Mouse (Mus musculus) cerebral cortex, adult 2 months (tissue): ENCODE measurements around the gene Ntm.

ENCODE experiments used
- WGBS: fragments of 180-500 bp; shearing (Covaris S2); methylation state at CpG from one replicate; pipeline ENCODE4 v1.1.7; 2018; 5-methylcytosine and 5-hydroxymethylcytosine counted together

Gene Ntm

DNA sequence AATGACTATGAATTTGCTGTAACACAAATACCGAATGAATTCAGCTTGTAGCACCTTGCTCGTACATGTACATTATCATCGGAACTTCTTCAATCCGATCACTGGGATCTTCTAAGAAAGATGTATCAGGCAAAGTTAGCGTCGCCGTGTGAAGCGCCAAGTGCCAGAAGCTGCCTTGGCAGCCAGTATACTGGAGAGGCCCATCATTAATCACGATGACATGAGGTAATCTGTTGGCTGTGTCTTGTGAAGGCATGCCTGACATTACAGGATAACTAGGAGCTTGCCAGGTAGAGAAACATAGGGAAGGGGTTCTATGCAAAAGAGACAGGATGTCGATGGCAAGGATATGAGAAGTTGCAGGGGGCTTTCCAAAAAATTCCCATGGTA is 376.6 kb downstream of the Ntm start:
- 70% methylated on average over 10 of the region's 10 CpGs for WGBS

DNA sequence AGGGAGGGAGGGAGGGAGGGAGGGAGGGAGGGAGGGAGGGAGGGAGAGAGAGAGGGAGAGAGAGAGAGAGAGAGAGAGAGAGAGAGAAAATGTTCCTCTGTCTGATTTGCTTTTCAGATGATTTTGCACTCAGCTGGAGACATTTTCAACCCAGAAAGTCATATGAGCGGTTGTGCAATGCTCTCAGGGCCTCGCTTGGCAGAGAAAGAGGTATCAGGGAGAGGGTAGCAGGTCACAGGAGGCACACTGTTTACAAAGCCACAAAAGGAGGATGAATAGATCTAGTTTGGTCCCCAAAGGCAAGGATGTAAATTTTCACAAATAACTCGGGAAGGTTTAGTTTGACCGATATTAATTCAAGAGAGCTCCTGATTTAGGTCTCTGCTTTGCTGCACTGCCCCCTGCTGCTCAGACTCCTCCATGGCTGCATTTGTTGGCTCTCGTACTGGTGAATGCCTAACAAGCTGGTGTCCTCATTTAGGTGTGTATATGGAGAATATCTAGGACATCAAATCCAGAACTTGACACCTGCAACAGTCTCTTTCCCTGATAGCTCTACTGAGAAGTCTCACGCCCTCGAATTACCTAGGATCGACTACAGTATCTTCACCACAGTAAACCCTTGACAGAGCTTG is 377.1 kb downstream of the Ntm start:
- WGBS, result 47% methylated on average over 8 of the region's 8 CpGs

DNA sequence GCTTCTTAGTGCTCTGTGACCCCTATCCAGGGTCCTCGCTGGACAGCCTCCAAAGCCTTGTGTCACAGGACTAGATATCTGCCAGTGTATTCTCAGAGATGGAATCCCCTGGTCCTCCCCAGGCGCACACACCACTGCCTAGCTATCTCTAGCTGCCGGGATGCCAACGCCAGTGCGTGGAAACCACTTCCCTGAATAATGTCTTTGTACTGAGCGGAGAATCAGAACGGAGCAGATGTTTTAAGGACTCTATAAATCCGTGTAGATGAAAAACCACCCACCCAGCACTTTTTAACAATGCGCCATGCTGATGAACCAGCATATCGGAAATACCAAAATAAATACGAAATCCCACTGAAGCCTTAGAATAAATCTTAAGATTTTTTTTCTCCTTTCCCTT is 384.7 kb downstream of the Ntm start:
- WGBS, result 54% methylated on average over 11 of the region's 11 CpGs

- 48% methylated on average over 4 of the region's 4 CpGs for WGBS
These were observed 386.8 kb downstream of the Ntm start for GRCm38 (mm10) chr9:29576051-29576533.

DNA sequence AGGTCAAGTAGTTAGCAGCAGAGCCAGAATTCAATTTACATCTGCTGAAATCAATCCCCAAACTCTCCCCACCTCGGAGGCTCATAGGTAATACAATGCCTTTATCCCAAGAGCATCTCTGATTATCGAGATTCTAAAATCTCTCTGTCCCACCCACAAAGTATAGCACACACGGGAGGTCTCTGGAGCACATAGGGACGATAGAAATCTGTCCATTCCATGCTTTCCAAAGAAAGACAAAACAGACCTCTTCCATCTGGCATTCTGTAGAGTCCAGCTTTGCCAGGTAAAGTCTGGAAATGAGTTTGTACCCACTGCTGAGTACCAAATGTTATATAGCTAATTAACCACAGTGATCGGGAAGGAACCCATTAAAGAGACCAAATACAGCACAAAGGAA is 388.4 kb downstream of the Ntm start:
- whole genome bisulfite sequencing, result 80% methylated on average over 5 of the region's 5 CpGs

DNA sequence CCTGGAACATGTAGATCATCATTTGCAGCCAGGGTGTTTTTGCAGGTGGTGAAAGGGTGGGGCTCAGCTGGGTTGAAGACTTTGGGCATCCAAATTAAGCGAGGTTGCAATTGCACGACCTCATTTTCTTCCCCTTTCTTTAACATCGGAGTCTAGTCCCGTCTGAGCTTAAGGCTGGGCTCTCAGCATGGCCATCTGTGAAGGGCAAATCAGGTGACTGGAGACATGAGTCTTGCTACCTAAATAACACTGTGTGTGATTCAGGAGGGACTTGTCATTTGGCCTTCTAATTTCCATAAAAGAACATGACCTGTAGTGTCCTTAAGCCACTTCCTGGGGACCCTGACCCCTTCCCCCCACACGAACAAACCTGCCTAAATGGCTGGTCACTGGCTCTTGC is 394.4 kb downstream of the Ntm start:
- WGBS, result 49% methylated on average over 5 of the region's 5 CpGs

DNA sequence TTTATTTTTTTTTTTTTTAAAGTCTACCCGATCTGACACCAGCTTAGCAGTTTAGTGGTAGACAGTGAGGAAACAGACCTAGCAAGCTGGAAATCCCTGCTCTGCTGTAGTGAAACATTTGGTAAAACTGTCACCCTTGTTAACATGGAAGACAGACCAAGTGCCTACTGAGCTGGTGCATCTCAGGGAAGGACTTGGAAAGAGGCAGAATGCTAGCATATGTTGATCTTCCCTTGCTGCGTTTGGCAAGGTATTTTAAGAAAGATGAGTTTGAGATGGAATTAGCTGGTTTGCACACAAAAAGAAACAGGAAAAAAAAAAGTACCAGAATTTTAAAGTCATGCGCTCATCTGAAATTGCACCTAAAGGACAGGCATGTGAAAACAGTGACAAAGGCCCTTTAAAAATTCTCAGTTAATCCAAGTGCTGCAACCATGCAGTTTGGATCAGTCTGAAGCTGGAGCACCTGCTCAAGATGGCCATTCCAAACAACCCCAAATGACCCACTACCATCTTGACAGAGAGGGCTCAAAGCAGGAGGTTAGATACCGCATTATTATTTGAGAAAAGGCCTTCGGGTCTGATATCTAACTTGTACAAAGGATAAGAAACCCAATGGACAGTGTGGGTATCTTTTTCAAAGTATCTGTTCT is 400.4 kb downstream of the Ntm start:
- 65% methylated on average over 5 of the region's 5 CpGs for WGBS

DNA sequence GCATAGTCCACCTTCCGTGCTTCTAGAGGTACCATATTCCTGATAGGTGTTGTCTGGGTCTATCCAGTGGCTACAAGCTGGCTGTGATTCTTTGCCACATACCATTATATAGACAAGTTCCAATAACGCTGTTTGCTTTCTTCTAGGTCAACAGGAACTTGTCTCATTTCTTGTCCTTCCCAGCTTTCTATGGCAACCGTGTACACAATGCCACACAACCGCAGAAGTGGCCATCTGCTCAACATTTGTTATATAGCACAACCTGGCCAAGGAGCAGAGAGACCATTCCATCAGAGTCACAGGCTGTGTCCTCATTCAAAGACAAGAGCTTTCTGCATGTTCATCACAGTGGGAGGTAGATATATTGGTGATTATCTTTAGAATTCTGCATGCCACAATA is 404.0 kb downstream of the Ntm start:
- WGBS, result 70% methylated on average over 4 of the region's 4 CpGs

DNA sequence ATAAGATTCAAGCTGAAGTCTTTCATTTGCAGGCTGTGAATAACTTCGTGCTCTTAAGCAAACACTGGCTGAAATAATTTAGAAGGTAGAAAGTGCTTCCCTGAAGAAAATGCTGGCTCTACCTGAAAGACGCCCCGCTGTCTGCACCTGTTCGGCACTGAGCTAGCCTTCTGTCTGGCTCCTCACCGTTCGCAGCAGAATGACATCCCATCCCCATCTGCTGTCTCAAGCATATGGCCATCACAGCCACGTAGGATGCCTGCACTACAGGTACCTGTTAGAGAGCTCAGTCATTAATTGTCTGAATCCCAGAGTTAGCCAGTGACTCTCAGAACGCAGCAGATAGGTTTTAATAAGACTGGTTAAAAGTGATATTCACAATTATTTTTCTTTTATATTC is 412.4 kb downstream of the Ntm start:
- 68% methylated on average over 8 of the region's 8 CpGs for WGBS

DNA sequence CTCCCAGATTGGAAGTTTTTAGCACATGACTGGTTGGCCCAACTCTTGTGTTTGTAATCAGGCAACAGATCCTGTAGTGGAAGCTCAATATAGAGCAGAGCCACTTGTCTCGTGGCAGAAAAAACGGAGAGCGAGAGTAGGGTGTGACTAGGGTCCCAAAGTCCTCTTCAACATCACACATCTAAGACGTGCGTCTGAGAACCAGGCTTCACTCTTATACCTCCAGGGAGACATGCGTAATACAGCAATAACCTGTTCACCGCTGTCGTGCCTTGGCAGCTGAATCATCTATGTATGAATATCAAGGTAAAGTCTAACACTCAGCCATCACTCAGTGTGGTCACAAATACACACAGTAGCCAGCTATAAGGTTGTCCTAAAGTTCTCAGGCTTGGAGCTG is 412.8 kb downstream of the Ntm start:
- WGBS, result 79% methylated on average over 8 of the region's 8 CpGs

- 91% methylated on average over 2 of the region's 2 CpGs for WGBS
These were observed 426.5 kb downstream of the Ntm start for GRCm38 (mm10) chr9:29536415-29536814.

GRCm38 (mm10) chr9:29534773-29535172 is 428.2 kb downstream of the Ntm start:
- WGBS, result 61% methylated on average over 6 of the region's 6 CpGs

GRCm38 (mm10) chr9:29534304-29534703 is 428.6 kb downstream of the Ntm start:
- 60% methylated on average over 7 of the region's 7 CpGs for WGBS

DNA sequence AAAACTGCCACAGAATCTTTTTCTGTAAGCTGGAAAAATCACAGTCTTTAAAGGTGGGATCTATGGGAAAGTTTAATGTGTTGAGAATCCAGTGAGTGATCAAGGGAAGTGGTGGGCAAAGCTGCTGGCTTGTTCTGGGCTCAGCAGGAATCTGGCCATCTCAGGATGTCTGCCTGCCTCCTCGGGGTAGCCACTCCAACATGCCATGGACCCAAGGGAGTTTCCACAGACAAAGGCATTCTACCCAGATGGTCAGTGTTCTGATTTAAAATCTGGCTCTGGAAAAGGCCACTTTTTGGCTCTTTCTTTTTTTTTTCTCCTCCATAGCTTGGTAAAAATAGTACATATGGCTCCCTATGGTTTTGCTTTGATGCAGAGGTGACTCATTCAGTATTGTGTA is 429.4 kb downstream of the Ntm start:
- WGBS, result 17% methylated on average over 1 of the region's 1 CpGs

GRCm38 (mm10) chr9:29531147-29531917 is 431.6 kb downstream of the Ntm start:
- 59% methylated on average over 6 of the region's 6 CpGs for WGBS

GRCm38 (mm10) chr9:29524109-29524508 is 438.8 kb downstream of the Ntm start:
- 63% methylated on average over 1 of the region's 1 CpGs for WGBS

- WGBS, result 77% methylated on average over 3 of the region's 3 CpGs
These were observed 439.7 kb downstream of the Ntm start for GRCm38 (mm10) chr9:29523221-29523620.

DNA sequence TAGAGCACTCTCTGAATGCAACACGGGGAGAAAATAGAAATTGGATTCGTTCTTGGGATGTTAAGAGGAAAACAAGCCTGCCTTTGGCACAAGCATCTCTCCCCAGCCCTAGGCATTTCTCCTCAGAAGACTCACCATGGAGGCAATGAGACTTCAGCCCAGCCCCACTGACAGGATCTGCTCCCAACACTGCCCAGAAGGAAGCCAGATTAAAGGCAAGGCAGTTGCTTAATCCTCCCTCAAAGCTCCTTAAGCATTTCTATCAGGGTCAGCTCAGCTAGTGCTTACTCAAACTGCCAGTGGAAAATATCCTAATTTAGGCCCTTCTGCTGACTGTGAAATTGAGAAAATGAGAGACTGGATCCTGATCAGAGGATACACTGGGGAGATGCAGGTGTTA is 443.8 kb downstream of the Ntm start:
- WGBS, result 30% methylated on average over 2 of the region's 2 CpGs

GRCm38 (mm10) chr9:29516688-29517087 is 446.3 kb downstream of the Ntm start:
- 52% methylated on average over 2 of the region's 2 CpGs for WGBS

DNA sequence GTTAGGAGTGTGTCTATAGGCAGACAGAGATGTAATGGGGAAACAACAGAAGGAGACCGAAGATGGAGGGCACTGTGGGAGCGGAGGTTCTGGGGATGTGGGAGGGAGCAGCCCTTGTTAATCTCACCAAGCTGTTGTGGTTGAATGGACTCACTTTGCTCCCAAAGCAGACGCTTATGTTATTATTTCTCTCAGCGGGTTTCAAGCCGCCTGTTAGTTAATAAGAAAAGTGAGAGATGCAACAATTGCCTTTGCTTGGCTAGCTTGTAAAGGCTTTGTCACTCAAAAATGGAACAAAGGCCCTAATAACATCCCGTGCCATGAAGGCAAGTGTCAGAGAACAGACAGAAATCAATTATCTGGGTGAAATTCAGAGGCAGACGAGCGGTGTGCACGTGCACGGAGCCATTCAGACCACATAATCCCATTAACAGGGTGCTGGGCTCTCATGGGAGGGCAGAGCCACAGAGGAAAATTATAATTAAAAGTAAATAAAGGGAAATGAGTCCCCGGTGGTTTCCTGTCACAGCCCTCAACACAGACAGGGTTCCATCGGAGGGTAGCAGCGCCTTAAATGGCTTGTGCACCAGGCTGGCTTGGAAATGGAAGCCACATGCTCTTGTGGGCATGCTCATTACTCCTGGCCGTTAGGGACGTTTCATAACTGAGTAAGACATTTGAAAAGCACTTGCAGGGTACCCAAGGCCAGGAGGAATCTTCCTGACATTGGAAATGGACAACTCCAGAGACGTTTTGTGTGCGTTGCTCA is 448.2 kb downstream of the Ntm start:
- WGBS, result 66% methylated on average over 17 of the region's 17 CpGs

DNA sequence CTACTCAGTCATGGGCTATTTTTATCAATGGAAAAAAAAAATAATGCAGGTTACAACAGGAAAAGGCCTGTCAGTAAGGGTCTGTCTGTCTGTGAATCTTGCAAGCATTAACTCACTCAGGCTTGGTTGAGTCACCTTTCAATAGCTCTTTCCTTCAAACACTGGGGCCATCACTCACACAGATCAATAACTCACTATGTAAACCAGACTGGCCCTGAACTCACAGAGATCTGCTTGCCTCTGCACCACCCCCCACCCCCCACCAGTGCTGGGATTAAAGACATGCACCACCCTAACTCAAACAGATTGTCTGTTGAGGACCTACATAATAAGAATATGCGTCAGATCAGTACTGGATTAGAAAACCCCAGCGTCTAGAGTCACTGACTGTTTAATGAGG is 466.9 kb downstream of the Ntm start:
- 64% methylated on average over 2 of the region's 2 CpGs for WGBS

DNA sequence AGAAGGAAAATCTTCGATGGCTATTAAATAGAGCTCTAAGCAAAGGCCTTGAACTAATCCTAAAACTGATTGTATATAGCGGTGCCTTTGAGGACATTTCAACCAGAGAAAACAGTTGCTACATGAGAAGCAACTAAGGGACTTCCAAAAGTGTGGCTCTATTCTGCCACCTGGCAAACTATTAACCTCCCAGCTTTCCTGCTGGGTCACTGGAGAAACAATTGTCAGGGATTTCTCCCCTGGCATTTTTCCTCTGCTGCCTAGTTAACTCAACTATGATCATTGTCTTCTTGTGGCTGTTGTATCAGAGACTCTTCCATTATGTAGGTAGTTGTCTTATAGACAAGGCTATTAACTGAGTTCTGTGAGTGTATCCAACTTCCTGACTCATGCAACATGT is 480.7 kb downstream of the Ntm start:
- WGBS, result 90% methylated on average over 2 of the region's 2 CpGs
